Mouse (Mus musculus): ENCODE results near the gene Bcap31. TPM values are rescaled to one million over a fixed set of nuclear protein-coding genes. Genes with fewer than 3 reads are reported as not detected.

Gene Bcap31
- 12.8 and 19.7 TPM in 2 replicates for polyA plus RNA-seq (2012; ENCODE audit: low replicate concordance)

DNA sequence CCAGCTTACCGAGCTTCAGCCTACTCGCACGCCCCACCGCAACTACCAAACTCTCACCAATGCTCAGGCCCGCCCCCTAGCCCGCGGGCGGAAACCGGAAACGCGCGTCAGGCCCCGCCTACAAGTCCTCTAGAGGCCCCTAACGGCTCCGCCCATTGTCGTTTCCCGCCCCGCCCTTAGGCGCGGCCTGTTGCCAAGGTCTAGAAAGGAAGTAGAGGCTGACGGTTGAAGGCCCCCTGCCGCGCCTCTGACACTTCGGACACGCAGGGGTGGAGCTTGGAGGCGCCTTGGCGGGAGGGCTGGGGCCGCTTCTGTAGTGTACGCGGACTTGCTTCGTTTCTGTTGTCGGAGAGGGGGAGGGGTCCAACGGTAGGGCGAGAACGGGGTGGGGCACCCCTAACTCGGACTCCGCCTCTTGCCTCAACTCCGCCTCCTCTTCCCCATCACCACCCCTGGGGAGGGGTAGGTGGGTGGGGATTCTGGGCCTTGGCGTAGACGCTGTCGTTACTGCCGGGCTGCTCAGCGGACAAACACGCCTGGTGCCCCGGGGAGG is at the start of gene Bcap31, which contains the start of gene Abcd1:
Gene Bcap31, minus strand, starts transcription at position 67 of the 553 bp plus-strand sequence.
Gene Abcd1, plus strand, starts transcription at position 489 of the 553 bp plus-strand sequence.

GRCm38 (mm10) chrX:73756334-73757140 is 40.6 kb upstream of the Bcap31 start, which contains the start of gene Plxnb3:
Plxnb3 (plus strand) TSS chrX:73757090.

DNA sequence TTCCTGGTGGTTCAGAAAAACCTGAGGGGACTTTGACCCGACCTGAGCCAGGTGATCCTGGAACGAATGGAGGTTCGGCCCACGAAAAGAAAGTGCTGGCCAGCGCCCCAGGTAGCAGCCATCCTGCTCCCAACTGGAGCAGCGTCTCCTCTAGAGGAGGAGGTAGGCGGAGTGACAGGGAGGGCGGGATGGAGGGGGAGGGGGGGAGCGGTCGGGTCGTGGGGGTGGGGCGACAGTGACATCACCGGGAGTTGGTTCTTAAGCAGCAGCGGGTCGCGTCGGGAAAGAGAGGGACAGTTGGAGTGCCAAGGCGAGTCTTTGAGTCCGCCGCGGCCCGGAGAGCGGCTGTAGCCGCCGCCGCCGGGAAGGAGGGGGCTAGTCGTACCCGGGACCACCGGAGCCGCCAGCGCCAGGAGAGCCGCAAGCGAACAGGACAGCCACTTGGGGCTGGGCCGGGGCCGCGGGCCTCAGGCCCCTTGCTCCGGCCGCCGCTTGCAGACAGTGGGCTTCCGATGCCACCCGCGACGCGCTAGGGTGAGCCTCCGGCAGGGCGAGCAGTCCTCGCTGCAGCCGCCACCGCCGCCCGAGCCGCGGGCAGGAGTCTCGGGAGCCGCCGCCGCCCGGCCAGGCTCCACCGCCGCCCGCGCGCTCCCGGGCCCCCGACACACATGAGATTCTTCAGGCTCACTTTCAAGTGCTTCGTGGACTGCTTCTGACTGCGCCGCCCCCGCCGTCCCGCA is 42.9 kb downstream of the Bcap31 start, which contains the start of gene Slc6a8:
Gene Slc6a8, plus strand, starts transcription at position 272 of the 740 bp plus-strand sequence.

DNA sequence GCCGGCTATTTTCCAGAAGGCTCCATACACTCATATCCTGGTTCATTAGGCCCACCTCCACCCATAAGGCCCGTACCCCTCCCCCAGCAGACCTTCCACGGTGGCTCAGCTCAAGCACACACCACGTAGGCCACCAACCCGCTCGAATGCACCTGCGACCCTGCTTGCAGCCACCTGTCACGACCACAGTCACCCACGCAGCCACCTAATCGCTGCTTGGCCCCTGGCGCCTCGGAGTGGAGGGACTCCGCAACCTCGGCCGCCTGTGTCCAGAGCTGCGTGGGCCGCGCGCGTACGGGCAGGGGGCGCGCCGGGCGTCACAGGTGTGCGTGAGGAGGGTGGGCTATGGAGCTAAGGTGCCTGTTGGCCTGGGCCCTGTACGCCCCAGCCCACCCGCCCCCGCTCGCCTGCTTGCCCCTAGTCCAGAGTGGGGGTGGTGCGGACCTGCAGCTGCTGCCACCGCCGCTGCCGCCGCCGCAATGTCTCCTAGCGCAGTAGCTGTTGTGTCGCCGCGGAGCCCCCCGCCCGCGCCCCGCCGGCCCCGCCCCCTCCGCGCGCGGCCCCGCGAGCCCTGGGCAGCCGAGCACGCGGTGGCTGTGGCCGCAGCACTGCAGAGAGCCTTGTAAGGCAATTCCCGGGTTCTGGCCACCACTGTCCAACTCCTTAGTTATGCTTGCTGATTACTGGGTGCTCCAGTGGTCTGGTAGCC is 56.2 kb downstream of the Bcap31 start, which contains the start of gene Pnck:
Gene Pnck, minus strand, starts transcription at position 543 of the 709 bp plus-strand sequence.

DNA sequence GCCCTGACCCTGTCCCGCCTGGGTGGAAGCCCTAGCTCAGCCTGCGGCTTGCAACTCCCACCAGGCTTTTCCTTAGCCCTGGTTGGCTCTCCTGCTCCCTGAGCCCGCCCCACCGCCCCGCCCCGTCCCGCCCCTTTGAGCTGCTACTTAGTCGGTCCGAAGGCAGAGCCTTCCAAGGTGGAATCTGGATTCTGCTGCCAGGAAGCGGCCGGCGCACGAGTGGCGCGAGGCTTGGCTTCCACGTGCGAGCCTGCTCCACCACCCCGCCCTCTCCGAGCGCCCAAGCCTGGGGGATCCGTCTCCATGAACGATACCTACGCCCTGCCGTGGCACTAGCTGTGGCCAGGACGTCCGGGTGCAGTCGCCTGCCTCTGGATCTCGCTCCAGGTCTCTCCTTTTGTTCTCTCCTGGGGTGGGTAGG is 76.7 kb downstream of the Bcap31 start, which contains the start of gene Dusp9:
Gene Dusp9, plus strand, starts transcription at position 165 of the 421 bp plus-strand sequence.

Other genes with a start within 250 kb of the Bcap31 start
- gene Bgn, start 232.6 kb downstream of the Bcap31 start, polyA plus RNA-seq (2012; ENCODE audit: low replicate concordance) = 0.34 and 5.0 TPM in 2 replicates
- gene Atp2b3, start 213.1 kb downstream of the Bcap31 start, polyA plus RNA-seq (2012; ENCODE audit: low replicate concordance) = not detected in 2 replicates
- 1.3 and 3.3 TPM in 2 replicates for gene Dusp9, start 76.8 kb downstream of the Bcap31 start, polyA plus RNA-seq (2012; ENCODE audit: low replicate concordance)
- 1.2 and 2.0 TPM in 2 replicates for gene Pnck, start 56.1 kb downstream of the Bcap31 start, polyA plus RNA-seq (2012; ENCODE audit: low replicate concordance)
- 0.40 and 0.71 TPM in 2 replicates for gene Slc6a8, start 43.0 kb downstream of the Bcap31 start, polyA plus RNA-seq (2012; ENCODE audit: low replicate concordance)
- gene Abcd1, start 422 bp upstream of the Bcap31 start, polyA plus RNA-seq (2012; ENCODE audit: low replicate concordance) = 78.1 and 81.6 TPM in 2 replicates
- 0.70 and 1.0 TPM in 2 replicates for gene Plxnb3, start 40.9 kb upstream of the Bcap31 start, polyA plus RNA-seq (2012; ENCODE audit: low replicate concordance)
- gene Srpk3, start 58.2 kb upstream of the Bcap31 start, polyA plus RNA-seq (2012; ENCODE audit: low replicate concordance) = 27.3 and 83.3 TPM in 2 replicates
- 32.4 and 36.2 TPM in 2 replicates for gene Idh3g, start 70.7 kb upstream of the Bcap31 start, polyA plus RNA-seq (2012; ENCODE audit: low replicate concordance)
- gene Ssr4, start 70.9 kb upstream of the Bcap31 start, polyA plus RNA-seq (2012; ENCODE audit: low replicate concordance) = 27.6 and 38.0 TPM in 2 replicates
- 3.1 and 12.5 TPM in 2 replicates for gene Pdzd4, start 108.8 kb upstream of the Bcap31 start, polyA plus RNA-seq (2012; ENCODE audit: low replicate concordance)
- gene Avpr2, start 175.9 kb upstream of the Bcap31 start, polyA plus RNA-seq (2012; ENCODE audit: low replicate concordance) = 0.18 TPM in 1 of 2 replicates, not detected in the other
- 11.5 and 12.7 TPM in 2 replicates for gene L1cam, start 179.9 kb upstream of the Bcap31 start, polyA plus RNA-seq (2012; ENCODE audit: low replicate concordance)
- gene Arhgap4, start 205.7 kb upstream of the Bcap31 start, polyA plus RNA-seq (2012; ENCODE audit: low replicate concordance) = 152 and 195 TPM in 2 replicates
- gene Naa10, start 205.8 kb upstream of the Bcap31 start, polyA plus RNA-seq (2012; ENCODE audit: low replicate concordance) = 25.9 and 90.4 TPM in 2 replicates
- gene Renbp, start 214.7 kb upstream of the Bcap31 start, polyA plus RNA-seq (2012; ENCODE audit: low replicate concordance) = 6.6 and 57.7 TPM in 2 replicates

All from hematopoietic multipotent progenitor cell, adult 10-12 weeks (in vitro differentiated cells).